Mouse (Mus musculus) ES-E14 (cell line): ENCODE data around the gene Fer. TPM values are rescaled to one million over a fixed set of nuclear protein-coding genes. Genes with fewer than 3 reads are reported as not detected.

ENCODE experiments used
- DNase-seq: peaks from one replicate; pipeline ENCODE4 v3.0.0-alpha.2; 2013; ENCODE audit warnings: low read depth, low spot score
- H3K27ac ChIP-seq: 2 replicates; pipeline ENCODE4 v1.5.1; 2012; ENCODE audit warnings: low read depth, mild to moderate bottlenecking, low read length, moderate library complexity, mixed read lengths; ENCODE audit not compliant: poor library complexity, insufficient read depth, severe bottlenecking
- H3K36me3 ChIP-seq: 2 replicates; pipeline ENCODE4 v1.6.1; 2012; ENCODE audit warnings: mild to moderate bottlenecking, low read length, moderate library complexity, mixed read lengths; ENCODE audit not compliant: control insufficient read depth, poor library complexity, insufficient read depth, severe bottlenecking
- H3K4me1 ChIP-seq, 2 experiments: fragments of 150-350 bp in 1 of 2; sonication (generic) in 1 of 2; 2 replicates each; pipeline ENCODE4 v1.6.1; 2012; ENCODE audit warnings: low read length in 2 of 2, mild to moderate bottlenecking in 1 of 2, mixed read lengths in 1 of 2; ENCODE audit not compliant: control insufficient read depth in 2 of 2, insufficient read depth in 2 of 2, poor library complexity in 1 of 2
- H3K4me3 ChIP-seq, 2 experiments: fragments of 150-350 bp in 1 of 2; sonication (generic) in 1 of 2; 2 replicates each; pipeline ENCODE4 v1.5.1; 2012; ENCODE audit warnings: low read length in 2 of 2, low read depth in 1 of 2, mild to moderate bottlenecking in 1 of 2, mixed read lengths in 1 of 2; ENCODE audit not compliant: insufficient read depth in 1 of 2, poor library complexity in 1 of 2, severe bottlenecking in 1 of 2
- H3K9ac ChIP-seq: 2 replicates; pipeline ENCODE4 v1.6.1; 2012; ENCODE audit warnings: low read depth, mild to moderate bottlenecking, low read length, mixed read lengths; ENCODE audit not compliant: poor library complexity, insufficient read depth, severe bottlenecking
- H3K9me3 ChIP-seq: fragments of 150-350 bp; sonication (generic); 2 replicates; pipeline ENCODE4 v1.6.1; 2012; ENCODE audit warnings: low read depth, mild to moderate bottlenecking, low read length; ENCODE audit not compliant: control insufficient read depth, insufficient read depth
- CHD2 ChIP-seq: IDR thresholded peaks from 2 replicates; pipeline ENCODE4 v1.6.1; 2014; ENCODE audit warnings: mild to moderate bottlenecking, low read depth, low read length, inconsistent platforms
- HCFC1 ChIP-seq: IDR thresholded peaks from 2 replicates; pipeline ENCODE4 v1.6.1; 2012; ENCODE audit warnings: low read length, inconsistent platforms, borderline replicate concordance; ENCODE audit not compliant: insufficient read depth
- MAFK ChIP-seq: IDR thresholded peaks from 2 replicates; pipeline ENCODE4 v1.6.1; 2014; ENCODE audit warnings: mild to moderate bottlenecking, low read depth, low read length, inconsistent platforms; ENCODE audit not compliant: insufficient read depth
- ZC3H11A ChIP-seq: IDR thresholded peaks from 2 replicates; pipeline ENCODE4 v1.6.1; 2012; ENCODE audit warnings: low read depth, mild to moderate bottlenecking, inconsistent platforms, low read length, borderline replicate concordance
- ZNF384 ChIP-seq: IDR thresholded peaks from 2 replicates; pipeline ENCODE4 v1.6.1; 2012; ENCODE audit warnings: low read depth, low read length, inconsistent platforms
- in situ Hi-C, 2 experiments: fragments of 600-800 bp; cut with MboI; formaldehyde crosslinking; loops; one replicate each; pipeline ENCODE4 v1.15.1; 2025; ENCODE audit warnings: low sequenced_read_pairs in 2 of 2, inconsistent platforms in 1 of 2; ENCODE audit not compliant: unreplicated experiment in 2 of 2
- total RNA-seq: library from RNA; depleted of rRNA; stranded (reverse); fragments of 300-350 nt; gene quantifications from 2 replicates; pipeline ENCODE4 v1.2.3, GENCODE M21; 2012; rRNA removed

The Fer gene
- total RNA-seq, 1 experiment, result 14.2 TPM

DNA sequence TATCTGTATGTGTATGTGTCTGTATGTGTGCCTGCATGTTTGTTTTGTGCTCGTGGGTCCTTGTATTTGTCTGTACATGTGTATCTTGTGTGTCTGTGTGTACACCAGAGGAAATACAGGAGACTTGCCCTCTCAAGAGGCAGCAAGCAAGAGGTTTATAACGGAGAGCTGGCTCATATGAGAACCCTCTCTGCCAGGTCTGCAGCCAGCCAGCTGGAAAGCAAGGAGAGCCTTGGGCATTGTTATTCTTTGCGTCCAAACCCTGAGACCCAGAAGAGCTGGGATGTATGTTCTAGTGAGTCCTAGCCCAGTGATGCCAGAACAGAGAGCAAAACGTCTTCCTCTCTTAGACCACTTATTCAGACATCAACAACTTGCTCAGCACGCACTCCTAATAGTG, 317.7 kb downstream of the Fer start:
- H3K27ac ChIP-seq, result no peak overlapping the region
- in situ Hi-C loops, result no loop called here
- no peak overlapping the region for H3K4me3 ChIP-seq
- H3K4me1 ChIP-seq, result no peaks in the 10 kb centered on the region
- no peaks in the 10 kb centered on the region for H3K36me3 ChIP-seq
- H3K9ac ChIP-seq, result no peak overlapping the region
- TF ChIP-seq ZNF384 (no peak), ZC3H11A (no peak), HCFC1 (no peak), CHD2 (no peak), MAFK (no peak)
- no peak for DNase-seq
- H3K9me3 ChIP-seq, result no peaks in the 10 kb centered on the region

DNA sequence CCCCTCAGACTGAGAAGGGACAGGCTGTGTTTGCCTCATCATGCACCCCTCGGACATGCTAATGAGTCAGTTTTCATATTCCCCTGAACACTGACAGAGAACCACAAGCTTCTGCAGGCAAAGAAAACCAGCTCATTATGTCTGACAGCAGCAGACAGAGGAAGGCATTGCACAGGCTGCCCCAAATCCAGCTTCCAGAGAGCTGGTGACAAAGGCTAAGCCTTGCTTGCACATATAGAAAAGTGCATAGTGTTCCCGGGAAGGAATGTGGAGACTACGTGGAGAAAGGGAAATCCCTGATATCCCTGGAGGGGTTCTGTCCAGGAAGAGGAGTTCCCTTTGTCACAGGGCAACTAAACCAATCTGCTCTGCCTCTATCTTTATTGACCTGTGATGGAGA, 318.4 kb downstream of the Fer start:
- H3K9me3 ChIP-seq, result no peaks in the 10 kb centered on the region
- no peak overlapping the region for H3K9ac ChIP-seq
- H3K4me1 ChIP-seq, result no peaks in the 10 kb centered on the region
- no peak overlapping the region for H3K4me3 ChIP-seq
- in situ Hi-C loops, result no loop called here
- TF ChIP-seq MAFK, result no peak
- no peak for TF ChIP-seq ZC3H11A
- no peak for TF ChIP-seq CHD2
- TF ChIP-seq HCFC1, result no peak
- no peak for TF ChIP-seq ZNF384
- H3K27ac ChIP-seq, result no peak overlapping the region
- DNase-seq, result no peak
- no peaks in the 10 kb centered on the region for H3K36me3 ChIP-seq

DNA sequence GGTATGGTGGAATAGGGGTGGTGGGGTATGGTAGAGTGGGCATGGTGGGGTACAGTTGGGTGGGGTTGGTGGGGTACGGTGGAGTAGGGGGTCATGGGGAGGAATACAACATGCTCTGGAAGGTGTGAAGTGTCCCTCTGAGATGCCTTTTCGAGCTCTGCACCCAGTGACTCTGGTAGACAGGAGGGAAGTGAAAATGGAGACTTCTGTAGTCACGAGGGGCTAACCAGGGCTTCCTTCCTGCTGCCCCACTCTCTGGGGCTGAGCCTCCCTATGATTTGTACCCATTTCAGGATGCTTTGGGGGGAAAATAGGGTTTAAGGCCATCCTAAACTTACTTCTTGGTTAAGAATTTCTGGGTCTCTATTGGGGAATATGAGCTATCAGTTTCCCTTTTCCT, 319.7 kb downstream of the Fer start:
- TF ChIP-seq HCFC1 (no peak), MAFK (no peak), CHD2 (no peak)
- Histone ChIP-seq H3K27ac (no peak overlapping the region), H3K36me3 (no peaks in the 10 kb centered on the region), H3K9me3 (no peaks in the 10 kb centered on the region), H3K4me1 (no peaks in the 10 kb centered on the region), H3K9ac (no peak overlapping the region), H3K4me3 (no peak overlapping the region)
- in situ Hi-C loops, result no loop called here
- no peak for DNase-seq

DNA sequence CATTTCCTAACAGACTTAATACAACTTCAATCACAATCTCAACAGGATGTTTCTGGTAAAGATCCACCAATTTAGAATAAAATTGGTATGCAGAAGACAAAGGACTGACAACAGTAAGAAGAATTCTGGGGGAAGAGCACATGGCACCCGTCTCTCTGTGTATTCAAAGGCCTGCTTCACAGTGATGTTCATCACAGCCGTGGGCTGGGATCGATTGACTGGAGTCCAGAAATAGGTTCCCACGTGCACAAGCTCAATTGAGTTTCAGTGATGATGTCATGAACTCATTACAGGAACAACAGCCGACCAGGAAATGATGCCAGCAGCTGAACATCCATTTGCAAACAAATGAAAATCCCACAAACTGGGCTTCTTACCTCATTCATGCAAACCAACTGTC, 320.3 kb downstream of the Fer start:
- Histone ChIP-seq H3K4me1 (no peaks in the 10 kb centered on the region), H3K36me3 (no peaks in the 10 kb centered on the region), H3K27ac (no peak overlapping the region), H3K9me3 (no peaks in the 10 kb centered on the region), H3K4me3 (no peak overlapping the region), H3K9ac (no peak overlapping the region)
- DNase-seq, result no peak
- in situ Hi-C loops, result no loop called here
- TF ChIP-seq HCFC1, result no peak
- TF ChIP-seq ZNF384, result no peak
- TF ChIP-seq CHD2, result no peak
- TF ChIP-seq ZC3H11A, result no peak
- no peak for TF ChIP-seq MAFK

Other genes with a start within 250 kb of the Fer start
- 0.71 and 1.0 TPM in 2 replicates for gene A930002H24Rik, start 729 bp downstream of the Fer start, total RNA-seq